Mouse (Mus musculus) MEL (cell line): ENCODE results near the gene Il9r. TPM values are rescaled to one million over a fixed set of nuclear protein-coding genes. Genes with fewer than 3 reads are reported as not detected.

Source experiments
- DNase-seq: peaks from one replicate; pipeline ENCODE4 v3.0.0; 2011; ENCODE audit warnings: low read depth, low spot score
- H3K27ac ChIP-seq: 2 replicates; pipeline ENCODE4 v1.5.1; 2012; ENCODE audit warnings: low read depth, mild to moderate bottlenecking, control low read depth, low read length, moderate library complexity; ENCODE audit not compliant: control insufficient read depth
- H3K27me3 ChIP-seq, 2 experiments: fragments of 150-350 bp in 1 of 2; sonication (generic) in 1 of 2; 2 replicates each; pipeline ENCODE4 v1.6.1; 2012; ENCODE audit warnings: low read length in 2 of 2, mild to moderate bottlenecking in 2 of 2, improper control_type of control experiment in 1 of 2, moderate library complexity in 1 of 2; ENCODE audit not compliant: insufficient read depth in 2 of 2, control insufficient read depth in 1 of 2
- H3K36me3 ChIP-seq, 2 experiments: 2 replicates each; pipeline ENCODE4 v1.6.1; 2012 to 2014; ENCODE audit warnings: low read length in 2 of 2, improper control_type of control experiment in 1 of 2, inconsistent platforms in 1 of 2, mild to moderate bottlenecking in 1 of 2; ENCODE audit not compliant: insufficient read depth in 2 of 2, control insufficient read depth in 1 of 2
- H3K4me1 ChIP-seq, 2 experiments: fragments of 150-350 bp in 1 of 2; sonication (generic) in 1 of 2; 2 replicates each; pipeline ENCODE4 v1.6.1; 2012; ENCODE audit warnings: low read length in 2 of 2, improper control_type of control experiment in 1 of 2, mild to moderate bottlenecking in 1 of 2; ENCODE audit not compliant: insufficient read depth in 2 of 2, control insufficient read depth in 1 of 2
- H3K4me3 ChIP-seq, 2 experiments: fragments of 150-350 bp in 1 of 2; sonication (generic) in 1 of 2; 2 replicates each; pipeline ENCODE4 v1.5.1; 2012; ENCODE audit warnings: low read depth in 2 of 2, low read length in 2 of 2, mild to moderate bottlenecking in 2 of 2, moderate library complexity in 2 of 2, control low read depth in 1 of 2, improper control_type of control experiment in 1 of 2; ENCODE audit not compliant: control insufficient read depth in 1 of 2, insufficient read depth in 1 of 2
- H3K79me2 ChIP-seq: 2 replicates; pipeline ENCODE4 v1.6.1; 2012; ENCODE audit warnings: mild to moderate bottlenecking, low read length, moderate library complexity; ENCODE audit not compliant: control insufficient read depth, poor library complexity, insufficient read depth
- H3K9ac ChIP-seq: 2 replicates; pipeline ENCODE4 v1.6.1; 2012; ENCODE audit warnings: low read depth, mild to moderate bottlenecking, control low read depth, low read length, moderate library complexity; ENCODE audit not compliant: control insufficient read depth, poor library complexity, severe bottlenecking
- H3K9me3 ChIP-seq: fragments of 150-350 bp; sonication (generic); replicated peaks from 2 replicates; pipeline ENCODE4 v1.6.1; 2012; ENCODE audit warnings: mild to moderate bottlenecking, low read length, improper control_type of control experiment, moderate library complexity; ENCODE audit not compliant: insufficient read depth
- CHD1 ChIP-seq: IDR thresholded peaks from 2 replicates; pipeline ENCODE4 v1.6.1; 2012; ENCODE audit warnings: low read depth, mild to moderate bottlenecking, inconsistent platforms, low read length, improper control_type of control experiment
- ELF1 ChIP-seq: IDR thresholded peaks from 2 replicates; pipeline ENCODE4 v1.6.1; 2014; ENCODE audit warnings: low read depth, mild to moderate bottlenecking, inconsistent platforms, low read length, improper control_type of control experiment, moderate library complexity
- EP300 ChIP-seq, 2 experiments: IDR thresholded peaks; 2 replicates each; pipeline ENCODE4 v1.6.1; 2011; ENCODE audit warnings: improper control_type of control experiment in 2 of 2, low read length in 2 of 2, low read depth in 1 of 2, mild to moderate bottlenecking in 1 of 2
- ETS1 ChIP-seq: IDR thresholded peaks from 2 replicates; pipeline ENCODE4 v1.6.1; 2012; ENCODE audit warnings: low read depth, mild to moderate bottlenecking, inconsistent platforms, low read length, improper control_type of control experiment, moderate library complexity
- GATA1 ChIP-seq: IDR thresholded peaks from 2 replicates; pipeline ENCODE4 v1.6.1; 2011; ENCODE audit warnings: low read depth, low read length, improper control_type of control experiment
- HCFC1 ChIP-seq: IDR thresholded peaks from 2 replicates; pipeline ENCODE4 v1.6.1; 2012; ENCODE audit warnings: low read depth, mild to moderate bottlenecking, inconsistent platforms, low read length, improper control_type of control experiment, moderate library complexity
- JUND ChIP-seq: IDR thresholded peaks from 2 replicates; pipeline ENCODE4 v1.6.1; 2011; ENCODE audit warnings: low read depth, mild to moderate bottlenecking, improper control_type of control experiment, low read length
- MAFK ChIP-seq: IDR thresholded peaks from 2 replicates; pipeline ENCODE4 v1.6.1; 2011; ENCODE audit warnings: low read depth, mild to moderate bottlenecking, low read length, improper control_type of control experiment, borderline replicate concordance
- MAX ChIP-seq: IDR thresholded peaks from 2 replicates; pipeline ENCODE4 v1.6.1; 2011; ENCODE audit warnings: low read length, improper control_type of control experiment
- MEF2A ChIP-seq: IDR thresholded peaks from 2 replicates; pipeline ENCODE4 v1.6.1; 2014; ENCODE audit warnings: low read depth, mild to moderate bottlenecking, inconsistent platforms, low read length, improper control_type of control experiment; ENCODE audit not compliant: poor library complexity, insufficient replicate concordance, severe bottlenecking; ENCODE audit errors: extremely low read depth
- MXI1 ChIP-seq: IDR thresholded peaks from 2 replicates; pipeline ENCODE4 v1.6.1; 2011; ENCODE audit warnings: mild to moderate bottlenecking, low read depth, low read length, improper control_type of control experiment
- MYB ChIP-seq: IDR thresholded peaks from 2 replicates; pipeline ENCODE4 v1.6.1; 2011; ENCODE audit warnings: mild to moderate bottlenecking, low read depth, low read length, improper control_type of control experiment
- POLR2A ChIP-seq, 2 experiments: IDR thresholded peaks; 2 replicates each; pipeline ENCODE4 v1.6.1; 2011 to 2012; ENCODE audit warnings: low read length in 2 of 2, mild to moderate bottlenecking in 2 of 2, control low read depth in 1 of 2, improper control_type of control experiment in 1 of 2, low read depth in 1 of 2, moderate library complexity in 1 of 2; ENCODE audit not compliant: control insufficient read depth in 1 of 2, insufficient read depth in 1 of 2, poor library complexity in 1 of 2
- POLR2AphosphoS2 ChIP-seq: IDR thresholded peaks from 2 replicates; pipeline ENCODE4 v1.6.1; 2011; ENCODE audit warnings: low read length, improper control_type of control experiment
- POLR2AphosphoS5 ChIP-seq: IDR thresholded peaks from 2 replicates; pipeline ENCODE4 v1.6.1; 2012; ENCODE audit warnings: low read depth, borderline replicate concordance, mild to moderate bottlenecking, inconsistent platforms, low read length, moderate library complexity, mixed read lengths
- RAD21 ChIP-seq: IDR thresholded peaks from 2 replicates; pipeline ENCODE4 v1.6.1; 2011; ENCODE audit warnings: mild to moderate bottlenecking, low read depth, low read length, improper control_type of control experiment
- RCOR1 ChIP-seq: IDR thresholded peaks from 2 replicates; pipeline ENCODE4 v1.6.1; 2012; ENCODE audit warnings: low read depth, mild to moderate bottlenecking, inconsistent platforms, low read length, improper control_type of control experiment
- SMC3 ChIP-seq: IDR thresholded peaks from 2 replicates; pipeline ENCODE4 v1.6.1; 2011; ENCODE audit warnings: low read depth, low read length, improper control_type of control experiment
- TAL1 ChIP-seq: IDR thresholded peaks from 2 replicates; pipeline ENCODE4 v1.6.1; 2012; ENCODE audit warnings: mild to moderate bottlenecking, inconsistent platforms, low read length, moderate library complexity, mixed read lengths
- TBP ChIP-seq: IDR thresholded peaks from 2 replicates; pipeline ENCODE4 v1.8.0; 2011; ENCODE audit warnings: low read depth, low read length, improper control_type of control experiment
- TCF12 ChIP-seq: IDR thresholded peaks from 2 replicates; pipeline ENCODE4 v1.6.1; 2014; ENCODE audit warnings: low read depth, mild to moderate bottlenecking, inconsistent platforms, low read length, improper control_type of control experiment, moderate library complexity
- UBTF ChIP-seq: IDR thresholded peaks from 2 replicates; pipeline ENCODE4 v1.6.1; 2012; ENCODE audit warnings: low read depth, mild to moderate bottlenecking, inconsistent platforms, low read length, improper control_type of control experiment, moderate library complexity, borderline replicate concordance; ENCODE audit not compliant: insufficient read depth
- USF1 ChIP-seq: IDR thresholded peaks from 2 replicates; pipeline ENCODE4 v1.6.1; 2014; ENCODE audit warnings: low read depth, mild to moderate bottlenecking, inconsistent platforms, low read length, improper control_type of control experiment, moderate library complexity
- polyA plus RNA-seq, 2 experiments: library from polyadenylated mRNA; stranded (reverse) in 1 of 2; unstranded in 1 of 2; fragments of >175 nt in 1 of 2; fragments of >200 nt in 1 of 2; gene quantifications; 2 replicates each; pipeline versions ENCODE4 v1.2.1 to v1.2.4; 2012; ENCODE audit warnings: low replicate concordance in 2 of 2, low read depth in 1 of 2; ENCODE audit not compliant: insufficient read length in 2 of 2, insufficient read depth in 1 of 2, missing spikeins in 1 of 2
- total RNA-seq: library from RNA; depleted of rRNA; stranded (reverse); fragments of 300-350 nt; gene quantifications from 2 replicates; pipeline ENCODE4 v1.2.3, GENCODE M21; 2012

Il9r gene
- total and polyA plus RNA-seq, 3 experiments = 56.9 to 83.8 TPM; not detected in 1

GRCm38 (mm10) chr11:32215372-32216162 lies 15.5 kb upstream of the Il9r start:
- no peak overlapping the region for H3K27ac ChIP-seq
- no peaks in the 10 kb centered on the region for H3K9me3 ChIP-seq
- no peaks in the 10 kb centered on the region for H3K79me2 ChIP-seq
- no peaks in the 10 kb centered on the region for H3K27me3 ChIP-seq
- H3K9ac ChIP-seq = no peak overlapping the region
- H3K4me3 ChIP-seq = no peak overlapping the region
- no peaks in the 10 kb centered on the region for H3K4me1 ChIP-seq
- DNase-seq = no peak
- TF ChIP-seq RCOR1 (no peak), TAL1 (no peak), TCF12 (no peak), USF1 (no peak), HCFC1 (no peak), POLR2AphosphoS2 (no peak), GATA1 (no peak), MXI1 (no peak)
- H3K36me3 ChIP-seq = no peaks in the 10 kb centered on the region

- Histone ChIP-seq H3K9ac (no peak overlapping the region), H3K79me2 (peaks cover 3% of the 10 kb centered on the region; the same call in 1 of the 2 replicates), H3K27ac (no peak overlapping the region), H3K36me3 (peaks cover 0 to 3% of the 10 kb centered on the region in 2 experiments; a peak in 2 of 4 replicates), H3K4me3 (no peak overlapping the region), H3K27me3 (no peaks in the 10 kb centered on the region), H3K9me3 (no peaks in the 10 kb centered on the region), H3K4me1 (peaks cover 0 to 4% of the 10 kb centered on the region in 2 experiments; a peak in 3 of 4 replicates)
- no peak for DNase-seq
- TF ChIP-seq POLR2A (IDR thresholded peaks at IDR 0.05; ENCODE audit: control insufficient read depth in 1 of 2, insufficient read depth in 1 of 2, low read depth in 1 of 2, low read length in 2 of 2, poor library complexity in 1 of 2) (no peak), MYB (no peak), RAD21 (no peak)
- TF ChIP-seq, all 39 proteins: peak for 0
These were observed 10.5 kb upstream of the Il9r start for GRCm38 (mm10) chr11:32210623-32211022.

GRCm38 (mm10) chr11:32205058-32205873 lies 5.2 kb upstream of the Il9r start, which contains the start of gene Snrnp25:
Snrnp25 (plus strand) TSS chr11:32205415.
- Histone ChIP-seq H3K36me3 (peaks cover 0 to 10% of the 10 kb centered on the region in 2 experiments; a peak in 2 of 4 replicates), H3K27ac (peak within 1 kb of the TSS; percentile 66), H3K79me2 (peaks cover 7% of the 10 kb centered on the region), H3K9ac (peak within 1 kb of the TSS; percentile 77), H3K9me3 (no peaks in the 10 kb centered on the region), H3K27me3 (no peaks in the 10 kb centered on the region), H3K4me3 (peak within 1 kb of the TSS; percentile 75 to 80), H3K4me1 (peaks cover 3 to 22% of the 10 kb centered on the region in 2 experiments; a peak in 3 of 4 replicates)
- DNase-seq = peak; percentile 100
- TF ChIP-seq UBTF = no peak
- no peak for TF ChIP-seq MYB
- no peak for TF ChIP-seq MEF2A
- TF ChIP-seq POLR2AphosphoS2 = peak; percentile 89
- TF ChIP-seq CHD1 = no peak
- no peak for TF ChIP-seq RAD21
- no peak; the same call in 1 of the 2 replicates for TF ChIP-seq POLR2AphosphoS5
- TF ChIP-seq ETS1 = no peak
- TF ChIP-seq MAFK = no peak
- TF ChIP-seq TBP = peak; percentile 83
- TF ChIP-seq ELF1 = peak; percentile 67; the same call in 1 of the 2 replicates
- TF ChIP-seq JUND = no peak
- TF ChIP-seq SMC3 = 0 out of 2 replicates have a peak, but pooled peaks have one; percentile 20
- TF ChIP-seq EP300 (IDR thresholded peaks at IDR 0.05; ENCODE audit: low read depth in 1 of 2, low read length in 2 of 2) = no peak; a peak in 1 of 4 replicates
- TF ChIP-seq MAX = peak; percentile 87
